Mouse (Mus musculus) forebrain, postnatal 0 days (tissue): ENCODE results near the gene Dnah9. TPM values are rescaled to one million over a fixed set of nuclear protein-coding genes. Genes with fewer than 3 reads are reported as not detected.

ENCODE experiments used
- ATAC-seq: fragments of 200-750 bp; cut with Nextera tagmentation; 2 replicates; pipeline ENCODE4 v1.8.0; 2017; ENCODE audit warnings: mild to moderate bottlenecking, moderate library complexity
- DNase-seq: peaks from one replicate; pipeline ENCODE4 v3.0.0-alpha.2; 2015
- H3K27ac ChIP-seq: fragments of 300-500 bp; sonication (generic); 2 replicates; pipeline ENCODE4 v1.5.1; 2014; ENCODE audit warnings: low read depth, mild to moderate bottlenecking, antibody characterized with exemption, low read length, moderate library complexity, mixed read lengths
- H3K27me3 ChIP-seq: fragments of 300-500 bp; sonication (generic); 2 replicates; pipeline ENCODE4 v1.6.1; 2014; ENCODE audit warnings: mild to moderate bottlenecking, low read length, mixed read lengths; ENCODE audit not compliant: insufficient read depth
- H3K36me3 ChIP-seq: fragments of 300-500 bp; sonication (generic); 2 replicates; pipeline ENCODE4 v1.6.1; 2014; ENCODE audit warnings: mild to moderate bottlenecking, moderate library complexity; ENCODE audit not compliant: insufficient read depth
- H3K4me1 ChIP-seq: fragments of 300-500 bp; sonication (generic); 2 replicates; pipeline ENCODE4 v1.6.1; 2014; ENCODE audit warnings: antibody characterized with exemption; ENCODE audit not compliant: insufficient read depth
- H3K4me2 ChIP-seq: fragments of 300-500 bp; sonication (generic); 2 replicates; pipeline ENCODE4 v1.6.1; 2014; ENCODE audit warnings: low read depth, mild to moderate bottlenecking, moderate library complexity
- H3K4me3 ChIP-seq: fragments of 300-500 bp; sonication (generic); 2 replicates; pipeline ENCODE4 v1.5.1; 2014; ENCODE audit warnings: low read depth, low read length, mixed read lengths
- H3K9ac ChIP-seq: fragments of 300-500 bp; sonication (generic); 2 replicates; pipeline ENCODE4 v1.6.1; 2014; ENCODE audit warnings: mild to moderate bottlenecking
- H3K9me3 ChIP-seq: fragments of 300-500 bp; sonication (generic); 2 replicates; pipeline ENCODE4 v1.6.1; 2016; ENCODE audit warnings: low read length
- CTCF ChIP-seq: sonication (generic); IDR thresholded peaks from 2 replicates; pipeline ENCODE4 v1.5.1; 2016; ENCODE audit warnings: antibody characterized with exemption, control low read depth, low read depth
- WGBS: fragments of 180-500 bp; shearing (Covaris S2); extraction: QIAGEN DNeasy Blood & Tissue Kit; methylation state at CpG from one replicate; pipeline ENCODE4 v1.1.7; 2014; 5-methylcytosine and 5-hydroxymethylcytosine counted together
- polyA plus RNA-seq: library from polyadenylated mRNA; unstranded; fragments of >200 nt; fragmentation: Nextera tagmentation; extraction: Ambion mirVana; gene quantifications from 2 replicates; pipeline ENCODE4 v1.2.1, GENCODE M21; 2015
- total RNA-seq: library from RNA; depleted of rRNA; stranded (reverse); fragments of >200 nt; gene quantifications from 2 replicates; pipeline ENCODE4 v1.2.3, GENCODE M21; 2014; rRNA removed

Dnah9 gene
- total RNA-seq (4.0 and 4.8 TPM in 2 replicates), polyA plus RNA-seq (1.7 and 2.3 TPM in 2 replicates)

DNA sequence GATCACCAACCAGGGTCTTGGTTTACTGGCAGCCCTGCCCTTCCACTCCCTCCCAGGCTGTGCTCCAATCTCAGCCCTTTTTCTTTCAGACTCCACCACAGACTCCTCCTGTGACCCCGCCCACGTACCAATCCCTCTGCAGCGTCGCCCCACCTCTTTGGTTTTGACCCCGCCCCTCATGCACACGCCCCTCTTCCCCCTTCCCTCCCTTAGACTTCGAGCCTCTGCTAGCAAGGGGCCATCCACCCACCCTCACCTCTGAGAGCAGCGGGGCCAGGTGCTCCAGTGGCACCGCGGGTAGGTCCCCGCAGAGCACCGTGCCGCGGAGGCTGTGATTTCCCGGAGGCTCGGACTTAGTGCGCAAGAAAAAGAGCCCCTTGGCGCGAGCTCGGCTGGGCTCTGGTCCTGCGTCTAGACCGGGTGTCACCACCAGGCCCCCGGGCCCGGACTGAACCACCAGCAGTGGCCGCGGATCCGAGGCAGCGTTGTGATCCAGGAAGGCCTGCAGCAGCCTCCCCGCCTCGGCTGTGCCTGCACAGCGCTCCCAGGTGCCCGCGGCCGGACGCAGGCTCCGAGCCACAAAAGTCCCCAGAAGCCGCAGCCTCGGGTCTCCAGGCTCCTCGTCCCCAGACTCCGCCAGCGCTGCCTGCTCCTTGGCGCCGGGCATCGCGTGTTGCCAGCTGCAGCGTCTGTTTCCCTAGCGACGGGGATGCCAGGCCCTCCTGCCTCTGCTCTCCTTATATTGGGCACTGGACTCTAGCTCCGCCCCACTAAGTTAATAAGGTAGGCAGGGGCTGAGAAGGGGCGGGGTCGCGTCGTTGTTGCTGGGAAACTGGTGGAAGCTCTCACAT is at the start of gene Dnah9:
Gene Dnah9, minus strand, starts transcription at position 751 of the 851 bp plus-strand sequence.
- WGBS: under 1% methylated on average over 53 of the region's 53 CpGs
- H3K4me1 ChIP-seq: peaks cover 4% of the 10 kb centered on the region; the same call in 1 of the 2 replicates
- peak within 1 kb of the TSS; percentile 80 for H3K27ac ChIP-seq
- DNase-seq (peak; percentile 93), ATAC-seq (peak; percentile 97)
- H3K4me2 ChIP-seq: peak within 1 kb of the TSS; percentile 90
- H3K4me3 ChIP-seq: peak within 1 kb of the TSS; percentile 68
- no peaks in the 10 kb centered on the region for H3K27me3 ChIP-seq
- TF ChIP-seq CTCF: no peak
- no peaks in the 10 kb centered on the region for H3K36me3 ChIP-seq
- peak within 1 kb of the TSS; percentile 61 for H3K9ac ChIP-seq
- no peaks in the 10 kb centered on the region for H3K9me3 ChIP-seq

DNA sequence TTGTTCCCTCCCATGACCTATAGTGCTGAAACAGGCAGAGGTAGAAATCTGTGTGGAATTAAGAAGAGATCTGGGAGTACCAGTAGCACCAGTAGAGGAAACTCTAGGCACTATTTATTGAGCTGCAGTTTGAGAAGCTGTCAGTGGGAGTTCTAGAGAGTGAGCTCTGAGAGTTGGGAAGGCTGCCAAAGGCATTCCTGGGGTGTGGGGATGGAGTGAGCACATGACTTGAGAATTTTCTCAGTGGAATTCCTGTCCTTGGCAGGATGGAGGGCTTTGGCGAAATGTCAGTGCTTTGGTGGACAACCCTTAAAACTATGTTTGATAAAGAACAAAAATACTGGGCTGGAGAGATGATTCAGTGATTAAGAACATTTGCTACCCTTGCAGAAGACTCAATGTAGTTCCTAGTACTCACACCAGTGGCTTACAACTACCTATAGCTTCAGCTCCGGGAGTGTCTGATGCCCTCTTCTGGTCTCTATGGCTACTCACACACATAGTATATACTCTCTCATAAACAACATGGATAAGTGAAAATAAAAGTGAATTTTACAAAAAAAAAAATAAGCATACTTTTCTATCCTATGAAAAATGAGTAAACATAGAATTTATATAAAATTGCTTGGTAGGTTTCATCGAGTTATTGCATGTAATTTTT is 20.4 kb upstream of the Dnah9 start:
- no peaks in the 10 kb centered on the region for H3K4me1 ChIP-seq
- no peak overlapping the region for H3K27ac ChIP-seq
- DNase-seq: peak; percentile 66
- no peak for ATAC-seq
- no peak overlapping the region for H3K9ac ChIP-seq
- no peaks in the 10 kb centered on the region for H3K9me3 ChIP-seq
- no peak for TF ChIP-seq CTCF
- WGBS: 79% methylated on average over 3 of the region's 3 CpGs
- H3K36me3 ChIP-seq: no peaks in the 10 kb centered on the region
- H3K4me2 ChIP-seq: no peak overlapping the region
- H3K27me3 ChIP-seq: no peaks in the 10 kb centered on the region
- H3K4me3 ChIP-seq: no peak overlapping the region

GRCm38 (mm10) chr11:66188146-66188545 is 19.8 kb upstream of the Dnah9 start:
- no peak overlapping the region for H3K9ac ChIP-seq
- H3K27ac ChIP-seq: no peak overlapping the region
- 53% methylated on average over 2 of the region's 2 CpGs for WGBS
- no peak for TF ChIP-seq CTCF
- no peaks in the 10 kb centered on the region for H3K9me3 ChIP-seq
- ATAC-seq: no peak
- H3K4me2 ChIP-seq: no peak overlapping the region
- no peaks in the 10 kb centered on the region for H3K4me1 ChIP-seq
- DNase-seq: no peak
- no peaks in the 10 kb centered on the region for H3K27me3 ChIP-seq
- no peaks in the 10 kb centered on the region for H3K36me3 ChIP-seq
- H3K4me3 ChIP-seq: no peak overlapping the region

DNA sequence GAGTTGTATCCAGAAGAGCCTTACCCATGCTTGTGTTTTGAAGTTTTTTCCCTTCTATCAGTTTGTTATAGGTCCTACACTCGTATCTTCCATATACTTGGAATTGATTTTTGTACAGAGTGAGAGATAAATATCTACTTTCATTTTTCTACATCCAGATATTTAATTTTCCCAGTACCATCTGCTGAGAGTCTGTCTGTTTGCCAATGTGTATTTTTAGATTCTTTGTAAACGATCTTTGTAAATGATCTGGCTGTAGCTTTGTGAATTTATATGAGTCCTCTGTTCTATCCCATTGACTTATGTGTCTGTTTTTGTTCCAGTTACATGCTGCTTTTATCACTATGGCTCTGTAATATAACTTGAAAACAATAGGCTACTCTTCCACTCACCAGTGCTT is 9.4 kb upstream of the Dnah9 start:
- H3K27me3 ChIP-seq: no peaks in the 10 kb centered on the region
- ATAC-seq (no peak), DNase-seq (peak; percentile 10)
- no peak for TF ChIP-seq CTCF
- no peak overlapping the region for H3K4me3 ChIP-seq
- H3K9ac ChIP-seq: no peak overlapping the region
- WGBS: 55% methylated on average over 2 of the region's 2 CpGs
- H3K4me2 ChIP-seq: no peak overlapping the region
- no peaks in the 10 kb centered on the region for H3K4me1 ChIP-seq
- H3K36me3 ChIP-seq: no peaks in the 10 kb centered on the region
- no peaks in the 10 kb centered on the region for H3K9me3 ChIP-seq
- no peak overlapping the region for H3K27ac ChIP-seq

DNA sequence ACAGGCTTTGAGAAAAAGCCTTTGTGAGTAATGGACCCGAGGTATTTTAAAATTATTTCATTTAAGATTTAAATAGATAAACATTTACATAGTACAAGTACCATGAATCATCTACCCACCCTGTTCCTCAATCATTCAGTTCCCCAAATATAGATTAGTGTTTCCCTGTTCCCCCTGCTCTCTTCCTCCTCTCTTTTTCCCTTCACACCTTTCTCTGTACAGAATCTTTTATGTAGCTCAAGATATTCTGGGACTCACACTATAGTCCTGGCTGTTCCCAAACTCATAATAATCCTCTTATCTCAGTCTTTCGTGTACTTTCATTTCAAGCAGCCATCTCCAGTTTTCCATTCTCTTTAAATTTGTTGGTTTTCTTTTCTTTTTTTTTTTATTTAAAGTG is 4.3 kb downstream of the Dnah9 start:
- no peak for DNase-seq
- no peak for TF ChIP-seq CTCF
- Histone ChIP-seq H3K27ac (no peak overlapping the region), H3K4me3 (no peak overlapping the region), H3K9ac (no peak overlapping the region), H3K27me3 (no peaks in the 10 kb centered on the region), H3K4me2 (no peak overlapping the region), H3K36me3 (no peaks in the 10 kb centered on the region), H3K4me1 (peaks cover 4% of the 10 kb centered on the region; the same call in 1 of the 2 replicates), H3K9me3 (no peaks in the 10 kb centered on the region)
- no peak for ATAC-seq
- WGBS: 88% methylated on average over 2 of the region's 2 CpGs

DNA sequence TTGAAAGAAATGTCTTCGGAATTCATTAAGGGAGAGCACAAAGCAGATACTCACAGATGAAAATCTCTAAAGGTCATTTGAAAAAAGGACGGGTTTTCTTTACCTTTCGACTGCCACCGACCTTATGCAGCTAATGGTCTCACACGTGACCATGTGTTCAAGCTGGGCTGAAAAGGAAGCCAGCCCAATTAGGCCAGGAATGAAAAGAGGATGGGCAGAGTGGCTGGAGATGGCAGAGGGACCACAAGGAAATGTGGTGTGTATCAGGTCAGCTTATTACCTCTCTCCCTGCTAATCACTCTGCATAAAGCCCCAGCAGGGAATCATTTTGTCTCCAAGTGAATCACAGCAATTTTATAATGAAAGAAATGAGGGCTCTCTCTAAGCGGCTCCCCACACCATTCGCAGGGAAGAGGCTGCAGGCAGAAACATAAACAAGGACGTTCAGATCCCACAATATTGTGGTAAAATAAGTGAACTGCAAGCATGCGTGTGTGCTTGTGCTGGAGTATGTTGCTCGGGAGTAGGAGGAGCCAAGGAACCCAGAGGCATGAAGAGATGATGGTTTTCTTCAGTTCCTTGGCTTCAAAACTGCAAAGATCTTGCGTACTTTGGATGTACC is 27.6 kb downstream of the Dnah9 start:
- H3K4me3 ChIP-seq: no peak overlapping the region
- 24% methylated on average over 11 of the region's 11 CpGs for WGBS
- H3K4me1 ChIP-seq: no peaks in the 10 kb centered on the region
- DNase-seq: no peak
- H3K9me3 ChIP-seq: no peaks in the 10 kb centered on the region
- H3K4me2 ChIP-seq: no peak overlapping the region
- no peak overlapping the region for H3K27ac ChIP-seq
- H3K36me3 ChIP-seq: no peaks in the 10 kb centered on the region
- no peaks in the 10 kb centered on the region for H3K27me3 ChIP-seq
- TF ChIP-seq CTCF: no peak
- no peak overlapping the region for H3K9ac ChIP-seq
- ATAC-seq: no peak

- Histone ChIP-seq H3K27me3 (no peaks in the 10 kb centered on the region), H3K9ac (no peak overlapping the region), H3K4me2 (no peak overlapping the region), H3K4me1 (no peaks in the 10 kb centered on the region), H3K9me3 (no peaks in the 10 kb centered on the region), H3K27ac (no peak overlapping the region), H3K36me3 (no peaks in the 10 kb centered on the region), H3K4me3 (no peak overlapping the region)
- no peak for ATAC-seq
- TF ChIP-seq CTCF: no peak
- DNase-seq: no peak
- WGBS: 76% methylated on average over 6 of the region's 6 CpGs
These were observed 33.5 kb downstream of the Dnah9 start for GRCm38 (mm10) chr11:66134826-66135225.
